In the genomic region with DNA sequence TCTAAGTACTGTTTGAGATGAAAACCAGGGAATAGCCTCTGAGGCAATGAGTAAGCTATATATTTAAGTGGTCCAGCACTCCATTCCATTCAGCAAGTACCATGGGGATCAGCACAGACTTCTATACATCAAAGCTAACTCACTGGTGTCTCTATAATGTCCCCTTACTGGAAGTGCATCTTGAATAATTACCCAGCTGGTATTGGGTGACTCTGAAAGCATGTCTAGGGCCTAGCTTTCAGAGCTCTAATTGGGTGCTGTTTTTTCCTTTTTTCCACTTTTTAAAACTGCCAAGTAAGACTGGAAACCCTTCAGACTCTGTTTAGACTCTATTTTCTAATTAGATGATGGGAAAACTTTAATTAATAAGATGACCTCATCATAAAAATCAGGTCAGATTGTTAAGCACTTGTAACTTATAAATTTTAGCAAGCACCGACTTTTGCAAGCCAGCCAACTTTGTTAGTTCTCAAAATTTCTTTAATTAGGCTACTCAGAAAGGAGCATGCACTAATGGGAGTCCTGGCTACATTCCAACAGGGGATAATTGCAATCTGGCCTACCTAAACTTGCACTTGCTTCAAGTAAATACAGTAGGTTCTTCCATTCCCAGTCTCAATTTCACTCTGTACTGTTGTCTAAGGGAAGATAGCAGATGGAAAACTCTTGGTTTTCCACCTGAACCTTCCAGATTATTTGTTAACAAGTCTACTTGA, we compare ENCODE assay signal across 17 mouse cellular contexts. TPM values are rescaled to one million over a fixed set of nuclear protein-coding genes. Genes with fewer than 3 reads are reported as not detected.
A peak's percentile ranks its signal among the peaks of the same experiment; 100 is the strongest.
DNase-seq lines count a peak whose midpoint lies in the region; ATAC-seq lines count a peak whose summit lies in the region.
"Had no signal": no experiment of that assay in that cellular context is flagged by ENCODE, and none has a peak within 500 bp of the region (broad histone marks: within the 10 kb centered on the region; RNA-seq: fewer than 3 reads in every experiment).

No protein-coding gene starts in this region.

- H3K4me2 ChIP-seq in limb, embryonic 13.5 days (replicated peaks): no peak overlapping the region
- no peak overlapping the region for H3K4me2 ChIP-seq in forebrain, embryonic 14.5 days (ENCODE audit: low read length)
- H3K4me2 ChIP-seq in heart, embryonic 11.5 days: no peak overlapping the region
- H3K4me2 ChIP-seq: limb, embryonic 12.5 days; midbrain, embryonic 11.5 days had no signal

- H3K4me3 ChIP-seq in limb, embryonic 13.5 days: no peak overlapping the region
- no peak overlapping the region for H3K4me3 ChIP-seq in limb, embryonic 10.5 days
- no peak overlapping the region for H3K4me3 ChIP-seq in forebrain, embryonic 14.5 days (ENCODE audit: low read depth, low read length)
- H3K4me3 ChIP-seq in heart, embryonic 11.5 days (ENCODE audit: low read depth, low read length): no peak overlapping the region
- H3K4me3 ChIP-seq: erythroblast, embryonic 14.5 days; limb, embryonic 12.5 days had no signal

- DNase-seq in frontal cortex, postnatal 36 days (ENCODE audit: low spot score in 2 of 2): no peak
- no peak for DNase-seq in limb, embryonic 10.5 days (ENCODE audit: low spot score)
- peak; percentile 73 for DNase-seq in brain, adult 2 months (ENCODE audit: low read depth, low spot score)
- peak; percentile 95 for DNase-seq in forebrain, embryonic 14.5 days (ENCODE audit: low spot score)
- no peak for DNase-seq in gastrocnemius, adult 18-20 months (ENCODE audit: low spot score)
- DNase-seq: cerebellum, adult 8-10 months; gastrocnemius, postnatal 10 days; heart, postnatal 10 days; thymus, adult 2 months had no signal

- H3K27ac ChIP-seq in limb, embryonic 13.5 days: no peak overlapping the region
- H3K27ac ChIP-seq in limb, embryonic 10.5 days: no peak overlapping the region
- peak overlapping the region; percentile 70 for H3K27ac ChIP-seq in forebrain, embryonic 14.5 days (ENCODE audit: low read depth, low read length)
- no peak overlapping the region for H3K27ac ChIP-seq in heart, embryonic 11.5 days (ENCODE audit: low read depth, low read length)
- H3K27ac ChIP-seq: limb, embryonic 12.5 days had no signal

- H3K9me3 ChIP-seq in limb, embryonic 13.5 days: no peaks in the 10 kb centered on the region
- H3K9me3 ChIP-seq in limb, embryonic 10.5 days (replicated peaks): no peaks in the 10 kb centered on the region
- no peaks in the 10 kb centered on the region for H3K9me3 ChIP-seq in forebrain, embryonic 14.5 days (replicated peaks; ENCODE audit: control insufficient read depth, low read length)
- no peaks in the 10 kb centered on the region for H3K9me3 ChIP-seq in heart, embryonic 11.5 days (replicated peaks; ENCODE audit: control insufficient read depth, low read length)
- H3K9me3 ChIP-seq: limb, embryonic 12.5 days had no signal

- no peaks in the 10 kb centered on the region for H3K4me1 ChIP-seq in limb, embryonic 13.5 days
- H3K4me1 ChIP-seq in limb, embryonic 10.5 days: no peaks in the 10 kb centered on the region
- H3K4me1 ChIP-seq in forebrain, embryonic 14.5 days (ENCODE audit: control insufficient read depth, insufficient read depth, low read length): peaks cover 12% of the 10 kb centered on the region
- H3K4me1 ChIP-seq in heart, embryonic 11.5 days (ENCODE audit: control insufficient read depth, insufficient read depth, low read length): no peaks in the 10 kb centered on the region
- H3K4me1 ChIP-seq: limb, embryonic 12.5 days had no signal

- H3K27me3 ChIP-seq in limb, embryonic 13.5 days: no peaks in the 10 kb centered on the region
- no peaks in the 10 kb centered on the region for H3K27me3 ChIP-seq in limb, embryonic 10.5 days (ENCODE audit: low read depth, poor library complexity, severe bottlenecking)
- no peaks in the 10 kb centered on the region for H3K27me3 ChIP-seq in forebrain, embryonic 14.5 days (replicated peaks; ENCODE audit: control insufficient read depth, insufficient read depth, low read length)
- H3K27me3 ChIP-seq in heart, embryonic 11.5 days (ENCODE audit: control insufficient read depth, insufficient read depth, low read length): no peaks in the 10 kb centered on the region
- H3K27me3 ChIP-seq: limb, embryonic 12.5 days had no signal

- no peaks in the 10 kb centered on the region for H3K36me3 ChIP-seq in limb, embryonic 13.5 days
- H3K36me3 ChIP-seq in limb, embryonic 10.5 days: no peaks in the 10 kb centered on the region
- H3K36me3 ChIP-seq in forebrain, embryonic 14.5 days (ENCODE audit: control insufficient read depth, insufficient read depth, low read length): no peaks in the 10 kb centered on the region
- no peaks in the 10 kb centered on the region for H3K36me3 ChIP-seq in heart, embryonic 11.5 days (ENCODE audit: control insufficient read depth, insufficient read depth, low read length)
- H3K36me3 ChIP-seq: limb, embryonic 12.5 days had no signal

- ATAC-seq in frontal cortex, adult (ENCODE audit: low TSS enrichment): peak; percentile 54
- ATAC-seq in limb, embryonic 13.5 days (ENCODE audit: low FRiP score, low read depth): 0 out of 2 replicates have a peak, but pooled peaks have one; percentile 15
- ATAC-seq in forebrain, embryonic 14.5 days: peak; percentile 91
- ATAC-seq in heart, embryonic 11.5 days (replicated peaks; ENCODE audit: insufficient number of reproducible peaks, low FRiP score, low TSS enrichment): no peak

- H3K9ac ChIP-seq in limb, embryonic 13.5 days: no peak overlapping the region
- H3K9ac ChIP-seq in forebrain, embryonic 14.5 days (ENCODE audit: low read length): no peak overlapping the region
- no peak overlapping the region for H3K9ac ChIP-seq in heart, embryonic 11.5 days (ENCODE audit: low read depth, low read length)
- H3K9ac ChIP-seq: limb, embryonic 12.5 days had no signal

- WGBS in limb, embryonic 13.5 days: 37% methylated on average over 1 of the region's 1 CpGs
- WGBS in limb, embryonic 10.5 days: 77% methylated on average over 1 of the region's 1 CpGs
- WGBS in forebrain, embryonic 14.5 days: 7% methylated on average over 1 of the region's 1 CpGs
- WGBS in heart, embryonic 11.5 days (ENCODE audit: insufficient replicate concordance): 67% methylated on average over 1 of the region's 1 CpGs

RNA-seq across cellular contexts. Expression of a gene that starts 19.4 kb away (rescaled TPM):
- 0.51 and 1.1 TPM in 2 replicates for polyA plus RNA-seq in limb, embryonic 13.5 days (2015; fragmentation: Nextera tagmentation; extraction: Ambion mirVana)
- polyA plus RNA-seq in limb, embryonic 10.5 days (2016; fragmentation: Nextera tagmentation; extraction: Ambion mirVana): 0.18 TPM in 1 of 2 replicates, not detected in the other
- 12.3 and 13.1 TPM in 2 replicates for polyA plus RNA-seq in forebrain, embryonic 14.5 days (2014; fragmentation: Nextera tagmentation; extraction: Ambion mirVana)
- polyA plus RNA-seq in heart, embryonic 11.5 days (2014; fragmentation: Nextera tagmentation; extraction: Ambion mirVana): 0.34 and 0.76 TPM in 2 replicates
- under 1 TPM; 0.14 to 0.53 TPM for total RNA-seq in gastrocnemius, adult 18-20 months (2021)
- polyA plus RNA-seq: erythroblast, embryonic 14.5 days; liver, embryonic 16.5 days; small intestine, adult 2 months; thymus, adult 2 months had no signal

Comparison
In these comparisons a context has a peak if more than half of its experiments do, and no peak if none do; other contexts are left out.
1. DNase-seq: peak in brain, adult 2 months (single experiment) and forebrain, embryonic 14.5 days (single experiment); none in frontal cortex, postnatal 36 days (0 of 2), limb, embryonic 10.5 days (single experiment) and gastrocnemius, adult 18-20 months (single experiment).